Mouse (Mus musculus) heart, embryonic 15.5 days (tissue): ENCODE measurements around the gene Eng. TPM values are rescaled to one million over a fixed set of nuclear protein-coding genes. Genes with fewer than 3 reads are reported as not detected.
A peak's percentile ranks its signal among the peaks of the same experiment; 100 is the strongest.

Source experiments
- ATAC-seq: fragments of 200-750 bp; cut with Nextera tagmentation; replicated peaks from 2 replicates; pipeline ENCODE4 v1.8.0; 2017; ENCODE audit warnings: low read depth, moderate TSS enrichment; ENCODE audit not compliant: insufficient number of reproducible peaks, insufficient read depth, low FRiP score
- H3K27ac ChIP-seq: fragments of 300-500 bp; sonication (generic); 2 replicates; pipeline ENCODE4 v1.5.1; 2015; ENCODE audit warnings: mild to moderate bottlenecking, inconsistent platforms
- H3K27me3 ChIP-seq: fragments of 300-500 bp; sonication (generic); 2 replicates; pipeline ENCODE4 v1.6.1; 2015; ENCODE audit warnings: inconsistent platforms
- H3K36me3 ChIP-seq: fragments of 300-500 bp; sonication (generic); 2 replicates; pipeline ENCODE4 v1.6.1; 2015; ENCODE audit warnings: mild to moderate bottlenecking, inconsistent platforms
- H3K4me1 ChIP-seq: fragments of 300-500 bp; sonication (generic); replicated peaks from 2 replicates; pipeline ENCODE4 v1.6.1; 2015; ENCODE audit warnings: inconsistent platforms
- H3K4me2 ChIP-seq: fragments of 300-500 bp; sonication (generic); 2 replicates; pipeline ENCODE4 v1.6.1; 2015; ENCODE audit warnings: inconsistent platforms, mild to moderate bottlenecking, moderate library complexity
- H3K4me3 ChIP-seq: fragments of 300-500 bp; sonication (generic); 2 replicates; pipeline ENCODE4 v1.5.1; 2015; ENCODE audit warnings: mild to moderate bottlenecking, inconsistent platforms
- H3K9ac ChIP-seq: fragments of 300-500 bp; sonication (generic); 2 replicates; pipeline ENCODE4 v1.6.1; 2015; ENCODE audit warnings: mild to moderate bottlenecking, inconsistent platforms
- H3K9me3 ChIP-seq: fragments of 300-500 bp; sonication (generic); replicated peaks from 2 replicates; pipeline ENCODE4 v1.6.1; 2016; ENCODE audit warnings: inconsistent platforms
- WGBS: fragments of 180-500 bp; shearing (Covaris S2); methylation state at CpG from one replicate; pipeline ENCODE4 v1.1.7; 2015; ENCODE audit warnings: mixed read lengths; 5-methylcytosine and 5-hydroxymethylcytosine counted together
- polyA plus RNA-seq: library from polyadenylated mRNA; unstranded; fragments of >200 nt; fragmentation: Nextera tagmentation; extraction: Ambion mirVana; gene quantifications from 2 replicates; pipeline ENCODE4 v1.2.1, GENCODE M21; 2015

The Eng gene
- polyA plus RNA-seq, 1 experiment from 2014 or later, result 144 TPM

GRCm38 (mm10) chr2:32624111-32624748 lies 22.2 kb upstream of the Eng start:
- ATAC-seq, result no peak
- 0 out of 2 replicates have a peak overlapping the region, but pooled peaks have one; percentile 7 for H3K9ac ChIP-seq
- H3K27me3 ChIP-seq, result no peaks in the 10 kb centered on the region
- H3K9me3 ChIP-seq, result no peaks in the 10 kb centered on the region
- H3K4me2 ChIP-seq, result no peak overlapping the region
- 68% methylated on average over 5 of the region's 5 CpGs for WGBS
- H3K27ac ChIP-seq, result peak overlapping the region; percentile 95
- no peak overlapping the region for H3K4me3 ChIP-seq
- no peaks in the 10 kb centered on the region for H3K36me3 ChIP-seq
- peaks cover 78% of the 10 kb centered on the region for H3K4me1 ChIP-seq

DNA sequence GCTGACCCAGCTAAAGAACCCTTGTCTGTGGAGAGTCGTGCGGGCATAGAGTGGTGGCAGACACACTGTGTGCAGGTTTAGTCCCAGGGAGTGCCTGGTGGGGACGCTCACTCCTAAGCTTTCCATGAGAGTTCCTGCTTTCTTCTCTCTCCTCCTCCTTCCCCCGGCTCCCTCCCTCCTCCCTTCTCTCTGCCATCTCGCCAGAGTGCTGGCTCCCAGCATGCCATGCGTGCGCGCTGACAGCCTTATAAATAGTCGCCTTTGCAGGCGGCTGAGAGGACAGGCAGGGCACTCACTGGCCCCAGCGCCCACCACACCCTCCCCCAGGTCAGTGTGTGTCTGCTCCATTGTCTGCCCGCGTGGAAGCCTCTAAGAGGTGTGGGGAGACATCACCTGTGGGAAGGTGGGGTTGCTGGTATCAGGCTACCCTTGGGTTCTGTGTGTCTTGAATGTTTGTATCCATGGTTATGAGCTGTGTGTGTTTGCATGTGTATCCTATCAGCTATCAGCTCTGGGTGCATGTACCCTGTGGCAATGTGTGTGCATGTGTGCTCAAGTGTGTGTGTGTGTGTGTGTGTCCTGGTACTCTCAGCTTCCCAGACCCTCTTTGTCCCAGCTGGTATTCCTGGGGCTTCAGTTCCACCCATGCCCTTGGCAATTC lies 21.1 kb upstream of the Eng start:
- peak overlapping the region; percentile 61 for H3K9ac ChIP-seq
- H3K4me3 ChIP-seq, result peak overlapping the region; percentile 47
- 3% methylated on average over 13 of the region's 13 CpGs for WGBS
- H3K36me3 ChIP-seq, result no peaks in the 10 kb centered on the region
- H3K27ac ChIP-seq, result peak overlapping the region; percentile 95
- peak; percentile 45 for ATAC-seq
- H3K4me1 ChIP-seq, result peaks cover 72% of the 10 kb centered on the region
- H3K9me3 ChIP-seq, result no peaks in the 10 kb centered on the region
- no peaks in the 10 kb centered on the region for H3K27me3 ChIP-seq
- H3K4me2 ChIP-seq, result peak overlapping the region; percentile 68

GRCm38 (mm10) chr2:32625873-32626694 lies 20.3 kb upstream of the Eng start:
- Histone ChIP-seq H3K9me3 (no peaks in the 10 kb centered on the region), H3K4me2 (peak overlapping the region; percentile 68), H3K27ac (peak overlapping the region; percentile 95), H3K4me1 (peaks cover 65% of the 10 kb centered on the region), H3K36me3 (no peaks in the 10 kb centered on the region; the same call in 1 of the 2 replicates), H3K27me3 (no peaks in the 10 kb centered on the region), H3K4me3 (peak overlapping the region; percentile 47), H3K9ac (peak overlapping the region; percentile 61)
- WGBS, result 13% methylated on average over 5 of the region's 5 CpGs
- ATAC-seq, result peak; percentile 61

- no peaks in the 10 kb centered on the region for H3K27me3 ChIP-seq
- H3K4me3 ChIP-seq, result peak overlapping the region; percentile 47
- H3K4me1 ChIP-seq, result peaks cover 63% of the 10 kb centered on the region
- 61% methylated on average over 20 of the region's 20 CpGs for WGBS
- H3K9ac ChIP-seq, result peak overlapping the region; percentile 61; the same call in 1 of the 2 replicates
- no peaks in the 10 kb centered on the region for H3K9me3 ChIP-seq
- H3K36me3 ChIP-seq, result no peaks in the 10 kb centered on the region; the same call in 1 of the 2 replicates
- ATAC-seq, result no peak
- peak overlapping the region; percentile 68 for H3K4me2 ChIP-seq
- H3K27ac ChIP-seq, result peak overlapping the region; percentile 95
Observed at GRCm38 (mm10) chr2:32627266-32628043, 18.9 kb upstream of the Eng start.

GRCm38 (mm10) chr2:32628044-32628550 lies 18.3 kb upstream of the Eng start:
- peak overlapping the region; percentile 61; the same call in 1 of the 2 replicates for H3K9ac ChIP-seq
- no peaks in the 10 kb centered on the region for H3K9me3 ChIP-seq
- no peak for ATAC-seq
- H3K36me3 ChIP-seq, result peaks cover 1% of the 10 kb centered on the region; the same call in 1 of the 2 replicates
- peak overlapping the region; percentile 68 for H3K4me2 ChIP-seq
- peak overlapping the region; percentile 95 for H3K27ac ChIP-seq
- H3K4me3 ChIP-seq, result peak overlapping the region; percentile 47
- 55% methylated on average over 4 of the region's 4 CpGs for WGBS
- no peaks in the 10 kb centered on the region for H3K27me3 ChIP-seq
- H3K4me1 ChIP-seq, result peaks cover 63% of the 10 kb centered on the region

- Histone ChIP-seq H3K4me1 (peaks cover 64% of the 10 kb centered on the region), H3K27ac (peak overlapping the region; percentile 95), H3K27me3 (no peaks in the 10 kb centered on the region), H3K4me2 (peak overlapping the region; percentile 68), H3K4me3 (peak overlapping the region; percentile 47), H3K9me3 (no peaks in the 10 kb centered on the region), H3K36me3 (peaks cover 7% of the 10 kb centered on the region; the same call in 1 of the 2 replicates), H3K9ac (peak overlapping the region; percentile 61; the same call in 1 of the 2 replicates)
- ATAC-seq, result peak; percentile 15; the same call in 1 of the 2 replicates
- WGBS, result 17% methylated on average over 5 of the region's 5 CpGs
Observed at GRCm38 (mm10) chr2:32628729-32629128, 17.7 kb upstream of the Eng start.

- peak overlapping the region; percentile 95 for H3K27ac ChIP-seq
- H3K4me3 ChIP-seq, result peak overlapping the region; percentile 47
- peaks cover 14% of the 10 kb centered on the region for H3K36me3 ChIP-seq
- ATAC-seq, result no peak
- H3K9me3 ChIP-seq, result no peaks in the 10 kb centered on the region
- H3K4me2 ChIP-seq, result peak overlapping the region; percentile 68
- peaks cover 64% of the 10 kb centered on the region for H3K4me1 ChIP-seq
- no peaks in the 10 kb centered on the region for H3K27me3 ChIP-seq
- 50% methylated on average over 9 of the region's 9 CpGs for WGBS
- 0 out of 2 replicates have a peak overlapping the region, but pooled peaks have one; percentile 61 for H3K9ac ChIP-seq
Observed at GRCm38 (mm10) chr2:32629276-32629976, 17.0 kb upstream of the Eng start.

DNA sequence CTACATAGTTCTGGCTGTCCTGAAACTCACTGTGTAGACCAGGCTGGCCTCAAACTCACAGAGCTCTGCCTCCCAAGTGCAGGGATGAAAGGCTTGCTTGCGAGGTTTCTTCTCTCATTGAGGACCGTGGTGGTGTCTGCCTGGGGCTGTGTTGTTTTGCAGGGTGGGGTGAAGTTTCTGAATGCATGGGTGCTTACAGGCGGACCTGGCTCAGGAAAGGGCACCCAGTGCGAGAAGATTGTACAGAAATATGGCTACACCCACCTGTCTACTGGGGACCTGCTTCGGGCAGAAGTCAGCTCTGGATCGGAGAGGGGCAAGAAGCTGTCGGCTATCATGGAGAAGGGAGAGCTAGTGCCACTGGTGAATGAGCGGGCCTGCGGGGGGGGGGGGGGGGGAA lies 16.4 kb upstream of the Eng start:
- ATAC-seq, result no peak
- H3K9ac ChIP-seq, result no peak overlapping the region
- H3K27me3 ChIP-seq, result no peaks in the 10 kb centered on the region
- no peak overlapping the region for H3K4me3 ChIP-seq
- H3K9me3 ChIP-seq, result no peaks in the 10 kb centered on the region
- H3K36me3 ChIP-seq, result peaks cover 20% of the 10 kb centered on the region
- H3K4me2 ChIP-seq, result no peak overlapping the region
- H3K4me1 ChIP-seq, result peaks cover 61% of the 10 kb centered on the region
- 76% methylated on average over 9 of the region's 9 CpGs for WGBS
- H3K27ac ChIP-seq, result no peak overlapping the region

- Histone ChIP-seq H3K9ac (no peak overlapping the region), H3K4me1 (peaks cover 55% of the 10 kb centered on the region), H3K36me3 (peaks cover 24% of the 10 kb centered on the region), H3K4me3 (no peak overlapping the region), H3K4me2 (no peak overlapping the region), H3K27me3 (no peaks in the 10 kb centered on the region), H3K9me3 (no peaks in the 10 kb centered on the region), H3K27ac (no peak overlapping the region)
- 88% methylated on average over 10 of the region's 10 CpGs for WGBS
- ATAC-seq, result no peak
Observed at GRCm38 (mm10) chr2:32631046-32631445, 15.3 kb upstream of the Eng start.
